Mouse (Mus musculus): Measurements from ENCODE around the gene Sfxn2.
A peak's percentile ranks its signal among the peaks of the same experiment; 100 is the strongest.

DNA sequence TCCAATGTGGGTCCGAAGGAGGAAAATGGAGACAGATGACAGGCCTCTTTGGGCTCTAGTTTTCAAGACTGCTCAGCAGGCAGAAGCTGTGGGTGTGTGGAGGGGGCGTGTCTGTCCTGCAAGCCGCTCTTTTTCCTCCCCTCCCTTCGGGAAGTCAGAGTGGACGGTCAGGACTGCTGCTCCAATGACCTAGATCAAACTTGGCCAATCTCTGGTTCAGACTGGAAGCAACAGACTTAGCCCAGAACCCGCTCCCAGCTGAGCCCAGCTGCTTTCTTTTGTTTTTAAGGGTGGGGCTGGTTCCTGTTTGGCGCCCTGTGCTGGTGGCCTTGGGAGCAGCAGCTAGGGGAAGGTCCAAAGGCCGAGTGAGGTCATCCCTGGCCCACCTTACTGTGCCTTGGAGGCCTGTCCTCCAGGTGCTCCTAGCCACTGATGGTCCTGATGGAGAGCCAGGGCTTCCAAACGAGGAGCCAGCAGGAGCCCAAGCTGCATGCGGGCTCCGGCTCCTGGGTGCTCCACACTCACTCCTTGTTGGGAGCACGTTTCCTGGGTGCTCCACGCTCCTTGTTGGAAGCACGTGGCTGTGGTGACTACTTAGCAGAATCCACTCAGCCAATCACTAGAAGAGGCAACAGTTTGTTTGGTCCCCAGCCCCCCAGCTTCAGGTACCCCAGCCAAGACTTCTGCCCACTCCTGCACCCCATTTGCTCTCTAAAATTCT lies 48.4 kb upstream of the Sfxn2 start:
- peak; percentile 41 for TF ChIP-seq CTCF (IDR thresholded peaks at IDR 0.05; ENCODE audit: low read depth)
- no peak for TF ChIP-seq EP300 (IDR thresholded peaks at IDR 0.05; ENCODE audit: low read depth)
